Mouse (Mus musculus): ENCODE measurements at regions not wholly inside any gene's neighbourhood (a gene's known extent, or its start where the extent isn't known, plus 50 kb on each side); places are given as distances from the start of the nearest gene placed in this dataset.

GRCm38 (mm10) chr5:46740034-46740582 is 882.7 kb upstream of the Lcorl start:
- no peak overlapping the region for H3K27ac ChIP-seq (ENCODE audit: low read length)
- WGBS, result 64% methylated on average over 2 of the region's 2 CpGs
- no peak overlapping the region for H3K4me3 ChIP-seq (replicated peaks; ENCODE audit: low read length)
- no peaks in the 10 kb centered on the region for H3K27me3 ChIP-seq (ENCODE audit: control insufficient read depth, insufficient read depth, low read length)
- no peaks in the 10 kb centered on the region for H3K9me3 ChIP-seq (replicated peaks; ENCODE audit: control insufficient read depth, low read length)
- no peak overlapping the region for H3K4me2 ChIP-seq (ENCODE audit: low read depth, low read length)
- no peak overlapping the region for H3K9ac ChIP-seq (ENCODE audit: low read length)
- H3K4me1 ChIP-seq (ENCODE audit: control insufficient read depth, insufficient read depth, low read length), result no peaks in the 10 kb centered on the region
- no peak for ATAC-seq (ENCODE audit: insufficient read depth, low FRiP score)
- no peaks in the 10 kb centered on the region for H3K36me3 ChIP-seq (ENCODE audit: control insufficient read depth, insufficient read depth, low read length)

GRCm38 (mm10) chr5:46732510-46732909 is 875.1 kb upstream of the Lcorl start:
- WGBS, result 72% methylated on average over 3 of the region's 3 CpGs
- Histone ChIP-seq H3K9me3 (replicated peaks; ENCODE audit: control insufficient read depth, low read length) (no peaks in the 10 kb centered on the region), H3K4me1 (ENCODE audit: control insufficient read depth, insufficient read depth, low read length) (no peaks in the 10 kb centered on the region)

GRCm38 (mm10) chr5:46732025-46732424 is 874.6 kb upstream of the Lcorl start:
- no peak for ATAC-seq (ENCODE audit: insufficient read depth, low FRiP score)
- Histone ChIP-seq H3K36me3 (ENCODE audit: control insufficient read depth, insufficient read depth, low read length) (no peaks in the 10 kb centered on the region), H3K4me1 (ENCODE audit: control insufficient read depth, insufficient read depth, low read length) (no peaks in the 10 kb centered on the region), H3K4me2 (ENCODE audit: low read depth, low read length) (no peak overlapping the region), H3K9ac (ENCODE audit: low read length) (no peak overlapping the region), H3K27me3 (ENCODE audit: control insufficient read depth, insufficient read depth, low read length) (no peaks in the 10 kb centered on the region), H3K27ac (ENCODE audit: low read length) (no peak overlapping the region), H3K9me3 (replicated peaks; ENCODE audit: control insufficient read depth, low read length) (no peaks in the 10 kb centered on the region), H3K4me3 (replicated peaks; ENCODE audit: low read length) (no peak overlapping the region)
- 73% methylated on average over 5 of the region's 5 CpGs for WGBS

More at GRCm38 (mm10) chr5:46732510-46732909, 875.1 kb upstream of the Lcorl start:
- H3K9ac ChIP-seq (ENCODE audit: low read length), result no peak overlapping the region
- no peak overlapping the region for H3K4me2 ChIP-seq (ENCODE audit: low read depth, low read length)
- no peak overlapping the region for H3K27ac ChIP-seq (ENCODE audit: low read length)
- no peak for ATAC-seq (ENCODE audit: insufficient read depth, low FRiP score)
- no peak overlapping the region for H3K4me3 ChIP-seq (replicated peaks; ENCODE audit: low read length)
- no peaks in the 10 kb centered on the region for H3K27me3 ChIP-seq (ENCODE audit: control insufficient read depth, insufficient read depth, low read length)
- H3K36me3 ChIP-seq (ENCODE audit: control insufficient read depth, insufficient read depth, low read length), result no peaks in the 10 kb centered on the region

GRCm38 (mm10) chr5:46731297-46731696 is 873.9 kb upstream of the Lcorl start:
- ATAC-seq (ENCODE audit: insufficient read depth, low FRiP score), result no peak
- no peak overlapping the region for H3K4me2 ChIP-seq (ENCODE audit: low read depth, low read length)
- no peak overlapping the region for H3K27ac ChIP-seq (ENCODE audit: low read length)
- H3K27me3 ChIP-seq (ENCODE audit: control insufficient read depth, insufficient read depth, low read length), result no peaks in the 10 kb centered on the region
- no peaks in the 10 kb centered on the region for H3K4me1 ChIP-seq (ENCODE audit: control insufficient read depth, insufficient read depth, low read length)
- no peak overlapping the region for H3K9ac ChIP-seq (ENCODE audit: low read length)
- H3K9me3 ChIP-seq (replicated peaks; ENCODE audit: control insufficient read depth, low read length), result no peaks in the 10 kb centered on the region
- 79% methylated on average over 3 of the region's 3 CpGs for WGBS
- H3K36me3 ChIP-seq (ENCODE audit: control insufficient read depth, insufficient read depth, low read length), result no peaks in the 10 kb centered on the region
- no peak overlapping the region for H3K4me3 ChIP-seq (replicated peaks; ENCODE audit: low read length)

- 78% methylated on average over 3 of the region's 3 CpGs for WGBS
- ATAC-seq (ENCODE audit: insufficient read depth, low FRiP score), result no peak
These were observed 852.2 kb upstream of the Lcorl start for GRCm38 (mm10) chr5:46709596-46709995.

GRCm38 (mm10) chr5:46707845-46708244 is 850.4 kb upstream of the Lcorl start:
- Histone ChIP-seq H3K4me2 (ENCODE audit: low read depth, low read length) (no peak overlapping the region), H3K27ac (ENCODE audit: low read length) (no peak overlapping the region), H3K4me3 (replicated peaks; ENCODE audit: low read length) (no peak overlapping the region), H3K27me3 (ENCODE audit: control insufficient read depth, insufficient read depth, low read length) (no peaks in the 10 kb centered on the region), H3K36me3 (ENCODE audit: control insufficient read depth, insufficient read depth, low read length) (no peaks in the 10 kb centered on the region), H3K4me1 (ENCODE audit: control insufficient read depth, insufficient read depth, low read length) (no peaks in the 10 kb centered on the region), H3K9ac (ENCODE audit: low read length) (no peak overlapping the region), H3K9me3 (replicated peaks; ENCODE audit: control insufficient read depth, low read length) (no peaks in the 10 kb centered on the region)
- no peak for ATAC-seq (ENCODE audit: insufficient read depth, low FRiP score)
- 89% methylated on average over 1 of the region's 1 CpGs for WGBS

More at GRCm38 (mm10) chr5:46709596-46709995, 852.2 kb upstream of the Lcorl start:
- H3K4me1 ChIP-seq (ENCODE audit: control insufficient read depth, insufficient read depth, low read length), result no peaks in the 10 kb centered on the region
- no peak overlapping the region for H3K4me3 ChIP-seq (replicated peaks; ENCODE audit: low read length)
- H3K36me3 ChIP-seq (ENCODE audit: control insufficient read depth, insufficient read depth, low read length), result no peaks in the 10 kb centered on the region
- no peak overlapping the region for H3K9ac ChIP-seq (ENCODE audit: low read length)
- no peaks in the 10 kb centered on the region for H3K9me3 ChIP-seq (replicated peaks; ENCODE audit: control insufficient read depth, low read length)
- H3K27ac ChIP-seq (ENCODE audit: low read length), result no peak overlapping the region
- no peak overlapping the region for H3K4me2 ChIP-seq (ENCODE audit: low read depth, low read length)
- no peaks in the 10 kb centered on the region for H3K27me3 ChIP-seq (ENCODE audit: control insufficient read depth, insufficient read depth, low read length)

- no peak overlapping the region for H3K27ac ChIP-seq (ENCODE audit: low read length)
- no peaks in the 10 kb centered on the region for H3K4me1 ChIP-seq (ENCODE audit: control insufficient read depth, insufficient read depth, low read length)
- H3K9ac ChIP-seq (ENCODE audit: low read length), result no peak overlapping the region
- H3K9me3 ChIP-seq (replicated peaks; ENCODE audit: control insufficient read depth, low read length), result no peaks in the 10 kb centered on the region
- H3K4me3 ChIP-seq (replicated peaks; ENCODE audit: low read length), result no peak overlapping the region
- H3K4me2 ChIP-seq (ENCODE audit: low read depth, low read length), result no peak overlapping the region
- ATAC-seq (ENCODE audit: insufficient read depth, low FRiP score), result no peak
- no peaks in the 10 kb centered on the region for H3K27me3 ChIP-seq (ENCODE audit: control insufficient read depth, insufficient read depth, low read length)
- no peaks in the 10 kb centered on the region for H3K36me3 ChIP-seq (ENCODE audit: control insufficient read depth, insufficient read depth, low read length)
- 91% methylated on average over 5 of the region's 5 CpGs for WGBS
These were observed 849.6 kb upstream of the Lcorl start for GRCm38 (mm10) chr5:46707021-46707420.

- no peak for ATAC-seq (ENCODE audit: insufficient read depth, low FRiP score)
- Histone ChIP-seq H3K27ac (ENCODE audit: low read length) (no peak overlapping the region), H3K9me3 (replicated peaks; ENCODE audit: control insufficient read depth, low read length) (no peaks in the 10 kb centered on the region), H3K4me1 (ENCODE audit: control insufficient read depth, insufficient read depth, low read length) (no peaks in the 10 kb centered on the region), H3K9ac (ENCODE audit: low read length) (no peak overlapping the region), H3K27me3 (ENCODE audit: control insufficient read depth, insufficient read depth, low read length) (no peaks in the 10 kb centered on the region), H3K4me2 (ENCODE audit: low read depth, low read length) (no peak overlapping the region), H3K4me3 (replicated peaks; ENCODE audit: low read length) (no peak overlapping the region), H3K36me3 (ENCODE audit: control insufficient read depth, insufficient read depth, low read length) (no peaks in the 10 kb centered on the region)
These were observed 820.6 kb upstream of the Lcorl start for GRCm38 (mm10) chr5:46678007-46678406.

- Histone ChIP-seq H3K9ac (ENCODE audit: low read length) (no peak overlapping the region), H3K27me3 (ENCODE audit: control insufficient read depth, insufficient read depth, low read length) (no peaks in the 10 kb centered on the region), H3K4me1 (ENCODE audit: control insufficient read depth, insufficient read depth, low read length) (no peaks in the 10 kb centered on the region), H3K36me3 (ENCODE audit: control insufficient read depth, insufficient read depth, low read length) (no peaks in the 10 kb centered on the region), H3K4me2 (ENCODE audit: low read depth, low read length) (no peak overlapping the region), H3K9me3 (replicated peaks; ENCODE audit: control insufficient read depth, low read length) (no peaks in the 10 kb centered on the region), H3K27ac (ENCODE audit: low read length) (no peak overlapping the region), H3K4me3 (replicated peaks; ENCODE audit: low read length) (no peak overlapping the region)
- WGBS, result 74% methylated on average over 3 of the region's 3 CpGs
- no peak for ATAC-seq (ENCODE audit: insufficient read depth, low FRiP score)
These were observed 817.5 kb upstream of the Lcorl start for GRCm38 (mm10) chr5:46674810-46675502.

All from stomach, embryonic 16.5 days (tissue).